Mouse (Mus musculus) inflammation-experienced regulatory T-cells, adult 16 weeks (primary cell): ENCODE data around the gene Tbce. TPM values are rescaled to one million over a fixed set of nuclear protein-coding genes. Genes with fewer than 3 reads are reported as not detected.

Experiments
- polyA plus RNA-seq: library from polyadenylated mRNA; unstranded; fragments of 100-300 nt; shearing (Covaris generic); gene quantifications from one replicate; pipeline ENCODE4 v1.2.1, GENCODE M21; 2017

Tbce gene
- polyA plus RNA-seq, result 100 TPM

GRCm38 (mm10) chr13:14039292-14039965 is at the start of gene Tbce:
Gene Tbce (minus strand): TSS chr13:14039638.

DNA sequence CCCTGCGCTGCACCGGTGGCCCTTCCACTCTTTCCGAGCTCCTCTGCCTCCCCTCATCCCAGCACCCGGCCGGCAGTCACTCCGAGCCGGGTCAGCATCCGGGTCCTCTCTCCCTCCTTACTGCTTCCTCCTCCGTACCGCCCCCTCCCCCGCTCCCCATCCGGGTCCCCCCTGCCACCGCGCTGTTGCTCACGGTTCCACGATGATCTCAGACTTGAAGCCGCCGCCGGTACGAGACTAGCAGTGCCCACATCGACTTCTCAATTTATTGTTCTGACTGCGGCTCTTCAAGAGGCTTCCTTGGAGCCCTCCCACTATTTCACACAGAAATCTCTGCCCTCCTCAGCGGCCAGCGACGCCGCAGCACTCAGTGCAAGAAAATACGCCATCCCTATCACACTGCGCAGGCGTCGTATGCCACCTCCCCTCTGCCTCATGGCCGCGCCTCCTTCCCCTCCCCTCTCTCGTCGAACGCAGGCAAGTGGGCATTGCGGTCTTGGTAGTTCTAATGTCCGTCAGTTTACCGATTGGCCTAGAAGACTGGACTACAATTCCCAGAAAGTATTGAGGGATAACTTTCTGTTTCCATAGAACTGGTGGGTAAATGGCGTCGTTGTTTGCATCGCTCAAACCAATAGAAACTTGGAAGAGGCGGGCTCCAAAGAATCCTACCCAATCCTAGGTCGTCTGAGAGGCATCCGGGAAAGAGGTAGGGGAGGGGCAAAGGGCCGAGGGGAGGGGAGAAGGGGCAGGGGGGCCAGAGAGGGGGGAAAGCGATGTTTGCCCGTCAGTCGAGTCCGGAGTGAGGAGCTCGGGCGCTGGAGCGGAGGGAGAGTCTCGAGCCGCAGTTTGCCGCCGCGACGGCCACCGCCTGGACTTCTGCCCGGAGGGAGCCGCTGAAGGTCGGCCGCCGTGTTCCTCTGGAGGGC is 23.8 kb upstream of the Tbce start, which contains the start of the genes Arid4b and Ggps1:
Gene Arid4b (plus strand): TSS at position 220 of the 929 bp plus-strand sequence.
Gene Ggps1 (minus strand): TSS at position 476 of the 929 bp plus-strand sequence.

DNA sequence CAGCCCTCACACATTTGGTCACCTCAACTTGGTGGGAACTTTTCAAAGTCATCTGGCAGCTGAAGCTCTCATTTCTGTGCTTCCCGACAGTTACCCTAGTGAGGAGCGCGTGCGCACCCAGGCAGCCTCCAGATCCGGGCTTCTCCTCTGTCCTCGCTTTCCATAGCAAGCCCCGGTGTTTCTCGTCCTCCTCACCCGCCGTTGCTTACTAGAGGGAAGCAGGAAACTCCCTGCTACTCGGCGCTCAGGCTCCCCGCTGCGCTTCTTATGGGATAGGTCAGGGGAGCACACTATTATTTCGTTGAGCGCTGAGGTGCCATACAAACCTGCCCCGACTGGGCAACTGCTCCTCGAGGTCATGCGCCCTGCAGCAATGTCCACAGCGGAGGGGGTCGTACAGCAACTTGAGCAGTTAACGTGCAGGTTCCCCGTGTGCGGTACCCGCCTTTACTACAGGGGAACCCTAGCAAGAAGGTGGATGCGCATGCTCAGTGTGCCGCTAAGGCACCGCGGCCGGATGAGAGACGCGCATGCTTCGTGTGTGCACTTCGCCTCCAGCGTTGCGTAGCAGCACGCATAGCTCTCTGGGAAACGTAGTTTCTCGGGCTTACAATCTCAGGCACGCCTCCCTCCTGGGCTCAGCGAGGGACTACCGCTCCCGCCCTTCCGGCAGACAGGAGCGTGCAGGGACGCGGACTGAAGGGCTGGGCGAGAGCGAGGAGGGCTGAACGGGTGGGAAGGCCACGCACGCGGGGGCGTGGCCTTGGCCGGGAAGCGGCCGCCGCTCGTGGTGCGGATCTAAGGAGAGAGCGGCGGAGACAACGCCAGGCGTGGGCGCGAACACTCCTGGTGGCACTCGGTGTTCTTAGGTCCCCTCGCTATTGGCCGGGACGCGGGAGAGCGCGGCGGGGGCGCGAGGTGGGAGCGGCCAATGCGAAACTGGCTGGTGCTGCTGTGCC is 85.3 kb downstream of the Tbce start, which contains the start of gene B3galnt2:
Gene B3galnt2 (plus strand): TSS at position 596 of the 959 bp plus-strand sequence.

Other genes with a start within 250 kb of the Tbce start
- gene B3galnt2, start 85.2 kb downstream of the Tbce start, polyA plus RNA-seq, result 41.1 TPM
- 176 TPM for gene Arid4b, start 23.6 kb upstream of the Tbce start, polyA plus RNA-seq
- gene Ggps1, start 23.9 kb upstream of the Tbce start, polyA plus RNA-seq, result 110 TPM